Mouse (Mus musculus) ES-E14 (cell line): ENCODE measurements around the gene Alox5ap. TPM values are rescaled to one million over a fixed set of nuclear protein-coding genes. Genes with fewer than 3 reads are reported as not detected.

Source experiments
- DNase-seq: peaks from one replicate; pipeline ENCODE4 v3.0.0-alpha.2; 2013; ENCODE audit warnings: low read depth, low spot score
- H3K27ac ChIP-seq: 2 replicates; pipeline ENCODE4 v1.5.1; 2012; ENCODE audit warnings: low read depth, mild to moderate bottlenecking, low read length, moderate library complexity, mixed read lengths; ENCODE audit not compliant: poor library complexity, insufficient read depth, severe bottlenecking
- H3K36me3 ChIP-seq: 2 replicates; pipeline ENCODE4 v1.6.1; 2012; ENCODE audit warnings: mild to moderate bottlenecking, low read length, moderate library complexity, mixed read lengths; ENCODE audit not compliant: control insufficient read depth, poor library complexity, insufficient read depth, severe bottlenecking
- H3K4me1 ChIP-seq, 2 experiments: fragments of 150-350 bp in 1 of 2; sonication (generic) in 1 of 2; 2 replicates each; pipeline ENCODE4 v1.6.1; 2012; ENCODE audit warnings: low read length in 2 of 2, mild to moderate bottlenecking in 1 of 2, mixed read lengths in 1 of 2; ENCODE audit not compliant: control insufficient read depth in 2 of 2, insufficient read depth in 2 of 2, poor library complexity in 1 of 2
- H3K4me3 ChIP-seq, 2 experiments: fragments of 150-350 bp in 1 of 2; sonication (generic) in 1 of 2; 2 replicates each; pipeline ENCODE4 v1.5.1; 2012; ENCODE audit warnings: low read length in 2 of 2, low read depth in 1 of 2, mild to moderate bottlenecking in 1 of 2, mixed read lengths in 1 of 2; ENCODE audit not compliant: insufficient read depth in 1 of 2, poor library complexity in 1 of 2, severe bottlenecking in 1 of 2
- H3K9ac ChIP-seq: 2 replicates; pipeline ENCODE4 v1.6.1; 2012; ENCODE audit warnings: low read depth, mild to moderate bottlenecking, low read length, mixed read lengths; ENCODE audit not compliant: poor library complexity, insufficient read depth, severe bottlenecking
- H3K9me3 ChIP-seq: fragments of 150-350 bp; sonication (generic); 2 replicates; pipeline ENCODE4 v1.6.1; 2012; ENCODE audit warnings: low read depth, mild to moderate bottlenecking, low read length; ENCODE audit not compliant: control insufficient read depth, insufficient read depth
- CHD2 ChIP-seq: IDR thresholded peaks from 2 replicates; pipeline ENCODE4 v1.6.1; 2014; ENCODE audit warnings: mild to moderate bottlenecking, low read depth, low read length, inconsistent platforms
- HCFC1 ChIP-seq: IDR thresholded peaks from 2 replicates; pipeline ENCODE4 v1.6.1; 2012; ENCODE audit warnings: low read length, inconsistent platforms, borderline replicate concordance; ENCODE audit not compliant: insufficient read depth
- MAFK ChIP-seq: IDR thresholded peaks from 2 replicates; pipeline ENCODE4 v1.6.1; 2014; ENCODE audit warnings: mild to moderate bottlenecking, low read depth, low read length, inconsistent platforms; ENCODE audit not compliant: insufficient read depth
- ZC3H11A ChIP-seq: IDR thresholded peaks from 2 replicates; pipeline ENCODE4 v1.6.1; 2012; ENCODE audit warnings: low read depth, mild to moderate bottlenecking, inconsistent platforms, low read length, borderline replicate concordance
- ZNF384 ChIP-seq: IDR thresholded peaks from 2 replicates; pipeline ENCODE4 v1.6.1; 2012; ENCODE audit warnings: low read depth, low read length, inconsistent platforms
- in situ Hi-C, 2 experiments: fragments of 600-800 bp; cut with MboI; formaldehyde crosslinking; loops; one replicate each; pipeline ENCODE4 v1.15.1; 2025; ENCODE audit warnings: low sequenced_read_pairs in 2 of 2, inconsistent platforms in 1 of 2; ENCODE audit not compliant: unreplicated experiment in 2 of 2
- total RNA-seq: library from RNA; depleted of rRNA; stranded (reverse); fragments of 300-350 nt; gene quantifications from 2 replicates; pipeline ENCODE4 v1.2.3, GENCODE M21; 2012

Alox5ap gene
- total RNA-seq, 1 experiment: 20.7 TPM

DNA sequence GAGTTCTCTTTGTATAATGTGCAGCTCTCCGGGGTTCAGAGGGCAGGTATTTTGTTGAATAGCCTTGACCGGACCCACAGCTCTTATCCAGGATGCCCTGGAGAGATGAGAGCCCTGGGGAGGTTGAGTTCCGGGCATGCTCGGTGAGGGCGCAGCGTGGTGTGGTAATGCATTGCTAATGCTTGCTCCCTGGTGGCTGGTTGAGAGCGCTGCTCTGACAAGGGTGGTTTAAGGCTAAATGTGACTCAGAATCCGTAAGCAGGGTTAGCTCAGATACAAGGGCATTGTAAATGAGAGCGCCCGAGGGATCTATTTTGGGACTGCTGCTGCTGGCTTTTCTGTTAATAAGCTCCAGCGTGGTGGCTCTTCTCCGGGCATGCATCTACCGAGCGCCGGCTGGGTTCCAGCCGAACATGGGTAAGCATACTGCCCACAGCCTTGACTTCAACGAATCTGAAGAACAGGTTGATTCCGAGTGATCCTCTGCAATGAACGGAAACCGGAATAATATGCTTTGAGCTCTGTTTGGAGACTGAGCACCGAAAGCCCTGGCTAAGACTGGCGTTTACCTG, 14.8 kb downstream of the Alox5ap start:
- Histone ChIP-seq H3K27ac (no peak overlapping the region), H3K4me1 (peaks cover 5 to 18% of the 10 kb centered on the region in 2 experiments; a peak in 3 of 4 replicates), H3K9me3 (no peaks in the 10 kb centered on the region), H3K4me3 (peak overlapping the region; percentile 4 to 12; a peak in 2 of 4 replicates), H3K36me3 (no peaks in the 10 kb centered on the region), H3K9ac (peak overlapping the region; percentile 21; the same call in 1 of the 2 replicates)
- TF ChIP-seq CHD2: no peak
- no peak for TF ChIP-seq ZC3H11A
- TF ChIP-seq HCFC1: no peak
- no peak for TF ChIP-seq MAFK
- TF ChIP-seq ZNF384: no peak
- in situ Hi-C loops: no loop called here
- DNase-seq: no peak

DNA sequence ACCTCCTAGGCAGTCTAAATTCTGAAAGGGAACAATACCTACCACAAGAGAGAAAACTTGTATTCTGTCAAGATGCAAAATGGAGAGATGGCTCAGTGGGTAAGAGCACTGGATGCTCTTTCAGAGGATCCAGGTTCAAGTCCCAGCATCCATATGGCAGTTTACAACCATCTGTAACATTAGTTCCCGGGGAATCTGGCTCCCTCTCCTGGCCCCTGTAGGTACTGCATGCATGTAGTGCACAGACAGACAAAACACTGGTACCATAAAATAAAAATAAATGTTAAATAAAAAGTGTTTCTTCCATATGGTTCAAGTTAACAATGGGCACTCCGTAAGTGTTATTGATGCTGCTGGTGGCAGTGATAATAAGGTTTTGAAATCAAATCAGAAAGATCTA, 18.4 kb downstream of the Alox5ap start:
- Histone ChIP-seq H3K9ac (no peak overlapping the region), H3K4me1 (peaks cover 0 to 13% of the 10 kb centered on the region in 2 experiments; a peak in 2 of 4 replicates), H3K36me3 (no peaks in the 10 kb centered on the region), H3K4me3 (no peak overlapping the region), H3K27ac (no peak overlapping the region), H3K9me3 (no peaks in the 10 kb centered on the region)
- in situ Hi-C loops: no loop called here
- no peak for DNase-seq
- TF ChIP-seq ZC3H11A (no peak), HCFC1 (no peak), CHD2 (no peak), ZNF384 (no peak), MAFK (no peak)

DNA sequence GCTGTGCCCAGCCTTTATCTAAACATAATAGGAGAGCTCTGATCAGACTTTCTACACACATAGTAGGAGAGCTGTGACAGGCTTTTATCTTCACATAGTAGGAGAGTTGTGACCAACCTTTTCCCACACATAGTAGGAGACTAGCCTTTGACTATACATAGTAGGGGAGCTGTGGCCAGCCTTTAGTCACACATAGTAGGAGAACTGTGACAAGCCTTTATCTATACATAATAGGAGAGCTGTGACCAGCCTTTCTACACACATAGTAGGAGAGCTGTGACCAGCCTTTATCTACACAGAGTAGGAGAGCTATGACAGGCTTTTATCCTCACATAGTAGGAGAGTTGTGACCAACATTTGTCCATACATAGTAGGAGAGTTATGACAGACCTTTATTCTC, 19.3 kb downstream of the Alox5ap start:
- peaks cover 0 to 10% of the 10 kb centered on the region in 2 experiments; a peak in 2 of 4 replicates for H3K4me1 ChIP-seq
- TF ChIP-seq CHD2 (no peak), MAFK (no peak), ZNF384 (no peak), ZC3H11A (no peak), HCFC1 (no peak)
- H3K9ac ChIP-seq: no peak overlapping the region
- H3K9me3 ChIP-seq: no peaks in the 10 kb centered on the region
- in situ Hi-C loops: no loop called here
- no peaks in the 10 kb centered on the region for H3K36me3 ChIP-seq
- DNase-seq: no peak
- no peak overlapping the region for H3K4me3 ChIP-seq
- no peak overlapping the region for H3K27ac ChIP-seq

DNA sequence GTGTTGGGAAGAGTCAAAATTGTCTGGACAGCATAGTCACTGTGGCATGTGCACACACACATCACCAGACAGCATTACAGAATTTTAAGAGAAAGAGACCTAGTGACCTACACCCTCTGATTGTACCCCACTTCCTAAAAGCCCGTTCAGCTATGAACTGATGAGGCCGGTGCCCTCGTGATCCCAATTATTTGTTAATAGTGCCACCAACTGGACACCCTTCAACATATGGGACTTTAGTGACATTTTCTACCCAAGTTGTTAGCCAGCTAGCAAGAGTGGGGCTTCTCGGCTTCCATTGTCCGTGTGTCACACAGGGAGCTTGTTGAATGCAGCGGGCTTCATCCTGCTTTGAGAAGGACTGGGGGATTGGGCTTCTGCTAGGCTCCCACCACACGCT, 21.5 kb downstream of the Alox5ap start:
- DNase-seq: no peak
- in situ Hi-C loops: no loop called here
- H3K9ac ChIP-seq: no peak overlapping the region
- H3K9me3 ChIP-seq: no peaks in the 10 kb centered on the region
- H3K4me3 ChIP-seq: no peak overlapping the region
- no peaks in the 10 kb centered on the region for H3K36me3 ChIP-seq
- no peak overlapping the region for H3K27ac ChIP-seq
- peaks cover 0 to 3% of the 10 kb centered on the region in 2 experiments; a peak in 1 of 4 replicates for H3K4me1 ChIP-seq
- TF ChIP-seq ZC3H11A: no peak
- TF ChIP-seq CHD2: no peak
- TF ChIP-seq ZNF384: no peak
- TF ChIP-seq MAFK: no peak
- no peak for TF ChIP-seq HCFC1
